Mouse (Mus musculus): Measurements from ENCODE around the gene Ppip5k2. TPM values are rescaled to one million over a fixed set of nuclear protein-coding genes. Genes with fewer than 3 reads are reported as not detected.

The Ppip5k2 gene
- polyA plus RNA-seq, 1 experiment, result 2.9 TPM

DNA sequence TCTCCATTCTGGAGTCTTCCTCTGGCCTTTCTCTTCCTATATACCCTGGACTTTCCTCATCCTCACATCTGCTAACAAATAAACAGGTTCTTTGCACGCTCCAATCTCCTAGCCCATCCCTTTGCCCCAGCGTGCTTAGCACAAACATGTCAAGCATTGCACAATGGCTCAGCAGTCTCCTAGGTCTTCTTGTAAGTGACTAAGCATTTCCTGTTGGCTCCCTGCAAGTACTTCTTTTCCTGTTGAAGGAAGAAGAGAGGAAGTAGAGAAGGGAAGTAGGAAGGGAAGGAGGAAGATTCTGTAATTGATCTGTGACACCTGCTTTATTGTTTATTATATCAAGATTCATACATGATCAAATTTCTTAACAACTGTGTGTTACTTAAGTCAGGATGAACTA lies 97.4 kb downstream of the Ppip5k2 start:
- H3K27me3 ChIP-seq (replicated peaks), result no peaks in the 10 kb centered on the region
- TF ChIP-seq GATA1 (IDR thresholded peaks at IDR 0.05; ENCODE audit: borderline replicate concordance, low read length) (no peak), FLI1 (IDR thresholded peaks at IDR 0.05; ENCODE audit: low read length) (no peak)
- H3K4me3 ChIP-seq (replicated peaks), result no peak overlapping the region
- H3K36me3 ChIP-seq (replicated peaks; ENCODE audit: low read length), result no peaks in the 10 kb centered on the region
- H3K4me1 ChIP-seq, result peaks cover 8% of the 10 kb centered on the region
- H3K9me3 ChIP-seq, result no peaks in the 10 kb centered on the region

DNA sequence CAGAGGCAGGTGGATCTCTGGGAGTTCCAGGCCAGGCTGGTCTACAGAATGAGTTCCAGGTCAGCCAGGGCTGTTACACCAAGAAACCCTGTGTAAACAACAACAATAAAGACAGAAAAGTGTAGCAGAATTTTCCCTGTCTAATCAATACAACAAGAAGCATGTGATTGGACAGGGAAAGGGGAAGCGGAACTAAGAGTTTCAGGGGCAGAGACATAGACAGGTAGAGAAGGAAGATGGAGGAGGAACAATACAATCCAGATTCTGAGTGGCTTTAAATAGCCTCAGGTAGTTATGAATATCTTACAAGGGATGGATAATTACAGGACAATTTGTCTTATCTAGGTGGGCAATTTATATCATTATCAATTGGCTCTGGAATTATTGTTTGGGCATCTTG lies 102.9 kb downstream of the Ppip5k2 start:
- H3K4me3 ChIP-seq (replicated peaks), result no peak overlapping the region
- TF ChIP-seq GATA1 (IDR thresholded peaks at IDR 0.05; ENCODE audit: borderline replicate concordance, low read length), result no peak
- TF ChIP-seq FLI1 (IDR thresholded peaks at IDR 0.05; ENCODE audit: low read length), result no peak
- H3K27me3 ChIP-seq (replicated peaks), result peaks cover 10% of the 10 kb centered on the region

DNA sequence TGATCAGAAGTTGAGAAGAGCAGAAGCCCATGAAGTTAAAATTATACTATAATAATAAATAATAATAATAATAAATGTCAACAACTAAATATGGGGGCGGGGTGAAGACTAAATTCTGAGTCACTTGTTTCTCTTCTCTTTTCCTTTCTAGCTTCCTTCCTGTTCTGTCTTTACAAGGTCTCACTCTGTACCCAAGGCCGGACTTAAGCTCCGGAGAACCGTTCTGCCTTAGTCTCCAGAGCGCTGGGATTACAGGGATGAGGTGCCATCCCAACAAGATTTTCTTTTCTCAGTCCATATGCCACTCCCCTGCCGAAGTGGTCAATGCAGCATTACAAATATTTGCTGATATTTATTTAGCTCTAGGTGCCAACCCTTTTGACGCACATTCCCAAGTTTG lies 107.9 kb downstream of the Ppip5k2 start:
- H3K4me3 ChIP-seq (replicated peaks), result peak overlapping the region; percentile 97
- peaks cover 37% of the 10 kb centered on the region for H3K27me3 ChIP-seq (replicated peaks)
- H3K36me3 ChIP-seq (replicated peaks; ENCODE audit: low read length), result no peaks in the 10 kb centered on the region
- H3K9me3 ChIP-seq, result no peaks in the 10 kb centered on the region
- H3K4me1 ChIP-seq, result peaks cover 30% of the 10 kb centered on the region
- TF ChIP-seq FLI1 (IDR thresholded peaks at IDR 0.05; ENCODE audit: low read length), result no peak
- TF ChIP-seq GATA1 (IDR thresholded peaks at IDR 0.05; ENCODE audit: borderline replicate concordance, low read length), result no peak

More for the DNA sequence above, 102.9 kb downstream of the Ppip5k2 start:
- H3K36me3 ChIP-seq (replicated peaks; ENCODE audit: low read length), result no peaks in the 10 kb centered on the region
- no peaks in the 10 kb centered on the region for H3K9me3 ChIP-seq
- H3K4me1 ChIP-seq, result peaks cover 15% of the 10 kb centered on the region

DNA sequence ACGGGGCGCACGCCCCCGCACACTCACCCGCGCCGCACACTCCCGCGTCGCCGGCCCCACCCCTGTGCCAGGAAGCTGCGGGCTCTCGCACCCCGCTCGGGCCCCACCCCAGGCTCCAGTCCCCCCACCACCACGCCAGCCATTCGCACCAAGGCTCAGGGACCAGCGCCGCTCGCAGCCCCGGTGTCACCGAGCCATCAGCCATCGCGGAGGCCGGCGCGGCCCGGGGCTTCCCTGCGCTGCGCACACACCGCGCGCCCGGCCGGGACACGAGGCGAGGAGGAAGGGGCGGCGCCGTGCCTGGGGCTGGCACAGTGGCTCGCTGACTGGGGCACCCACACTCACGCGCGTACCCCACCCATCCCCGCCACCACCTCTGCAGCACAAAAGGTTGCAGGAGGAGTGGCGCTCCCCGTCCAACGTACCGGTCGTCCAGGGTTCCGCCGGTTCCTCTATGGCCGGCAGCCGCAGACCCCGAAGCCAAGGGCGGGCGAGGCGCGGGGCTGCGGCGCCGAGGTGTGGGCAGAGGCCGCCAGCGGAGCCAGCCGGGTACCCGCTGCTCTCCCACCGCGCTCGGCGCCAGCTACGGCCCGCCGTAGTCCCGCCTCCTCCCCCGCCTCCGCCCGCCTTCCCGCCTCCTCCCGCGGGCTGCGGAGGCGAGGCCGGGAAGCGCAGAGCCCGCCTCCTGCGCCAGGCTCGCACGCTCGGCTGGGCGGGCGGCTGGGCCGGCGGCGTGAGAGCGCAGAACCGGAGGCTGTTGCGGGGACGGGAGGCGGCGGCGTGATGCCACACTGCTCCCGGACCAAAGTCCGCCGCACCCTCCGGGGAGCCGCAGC lies 108.6 kb downstream of the Ppip5k2 start, which contains the start of gene D1Ertd622e:
Gene D1Ertd622e, minus strand, starts transcription at position 669 of the 836 bp plus-strand sequence.
- TF ChIP-seq GATA1 (IDR thresholded peaks at IDR 0.05; ENCODE audit: borderline replicate concordance, low read length), result no peak
- TF ChIP-seq FLI1 (IDR thresholded peaks at IDR 0.05; ENCODE audit: low read length), result no peak
- no peaks in the 10 kb centered on the region for H3K9me3 ChIP-seq
- H3K27me3 ChIP-seq (replicated peaks), result peaks cover 37% of the 10 kb centered on the region
- H3K4me1 ChIP-seq, result peaks cover 30% of the 10 kb centered on the region
- peak within 1 kb of the TSS; percentile 97 for H3K4me3 ChIP-seq (replicated peaks)
- H3K36me3 ChIP-seq (replicated peaks; ENCODE audit: low read length), result no peaks in the 10 kb centered on the region

DNA sequence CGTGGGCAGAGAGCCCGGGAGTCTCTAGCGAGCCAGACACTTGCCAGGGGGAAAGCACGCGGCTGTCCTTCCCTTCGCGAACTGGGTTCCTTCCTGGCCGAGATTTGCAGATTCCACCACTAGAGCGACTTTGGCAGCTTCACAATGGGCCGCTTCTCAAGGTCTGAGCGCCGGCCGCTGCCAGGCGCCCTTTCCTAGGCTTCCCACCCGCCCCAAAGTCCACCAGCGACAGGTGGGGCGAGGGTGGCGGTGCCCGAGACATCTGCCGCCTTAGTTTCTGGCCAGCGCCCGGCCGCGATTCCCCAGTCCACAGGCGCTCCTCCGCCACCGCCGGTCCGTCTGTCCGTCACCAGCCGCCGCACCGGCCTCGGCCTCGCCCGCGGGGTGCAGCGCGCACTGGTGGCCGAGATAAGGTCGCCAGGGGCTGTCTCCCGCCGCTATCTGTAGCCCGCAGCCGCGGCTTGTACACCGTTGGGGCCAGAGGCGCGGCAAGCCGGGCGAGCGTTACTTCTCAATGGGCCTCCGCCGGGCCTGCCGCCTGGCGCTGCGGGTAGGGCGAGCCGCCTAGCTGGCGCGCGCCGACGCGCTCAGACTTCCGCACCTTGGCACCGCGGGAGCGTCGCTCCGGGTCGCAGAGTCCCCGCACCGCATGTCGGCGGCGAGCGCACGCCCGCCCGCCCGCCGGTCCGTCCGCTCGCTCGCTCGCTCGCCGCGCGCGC lies 109.4 kb downstream of the Ppip5k2 start:
- Histone ChIP-seq H3K4me3 (replicated peaks) (peak overlapping the region; percentile 97), H3K36me3 (replicated peaks; ENCODE audit: low read length) (no peaks in the 10 kb centered on the region), H3K4me1 (peaks cover 30% of the 10 kb centered on the region), H3K27me3 (replicated peaks) (peaks cover 37% of the 10 kb centered on the region), H3K9me3 (no peaks in the 10 kb centered on the region)
- no peak for TF ChIP-seq GATA1 (IDR thresholded peaks at IDR 0.05; ENCODE audit: borderline replicate concordance, low read length)
- TF ChIP-seq FLI1 (IDR thresholded peaks at IDR 0.05; ENCODE audit: low read length), result no peak

DNA sequence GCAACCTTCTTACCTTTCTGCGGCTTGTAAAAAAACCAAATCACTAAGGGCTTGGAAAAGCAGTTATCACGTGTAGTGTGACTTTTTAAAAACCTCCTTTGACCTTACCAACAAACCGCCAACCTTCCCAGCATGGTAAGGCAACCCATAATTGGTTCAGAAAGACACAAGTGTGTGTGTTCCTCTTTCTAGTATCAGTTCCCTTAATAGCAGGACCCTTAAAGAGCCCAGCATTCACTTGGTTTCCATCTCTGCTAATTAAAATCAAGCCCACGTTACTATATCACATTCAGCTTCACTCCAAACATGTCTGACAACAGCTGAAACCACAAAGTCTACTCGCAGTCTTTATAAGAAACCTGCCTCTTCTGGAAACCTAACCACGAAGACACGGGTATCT lies 110.8 kb downstream of the Ppip5k2 start:
- Histone ChIP-seq H3K4me3 (replicated peaks) (peak overlapping the region; percentile 18), H3K4me1 (peaks cover 34% of the 10 kb centered on the region), H3K9me3 (no peaks in the 10 kb centered on the region), H3K27me3 (replicated peaks) (peaks cover 35% of the 10 kb centered on the region), H3K36me3 (replicated peaks; ENCODE audit: low read length) (no peaks in the 10 kb centered on the region)
- TF ChIP-seq FLI1 (IDR thresholded peaks at IDR 0.05; ENCODE audit: low read length) (no peak), GATA1 (IDR thresholded peaks at IDR 0.05; ENCODE audit: borderline replicate concordance, low read length) (no peak)

DNA sequence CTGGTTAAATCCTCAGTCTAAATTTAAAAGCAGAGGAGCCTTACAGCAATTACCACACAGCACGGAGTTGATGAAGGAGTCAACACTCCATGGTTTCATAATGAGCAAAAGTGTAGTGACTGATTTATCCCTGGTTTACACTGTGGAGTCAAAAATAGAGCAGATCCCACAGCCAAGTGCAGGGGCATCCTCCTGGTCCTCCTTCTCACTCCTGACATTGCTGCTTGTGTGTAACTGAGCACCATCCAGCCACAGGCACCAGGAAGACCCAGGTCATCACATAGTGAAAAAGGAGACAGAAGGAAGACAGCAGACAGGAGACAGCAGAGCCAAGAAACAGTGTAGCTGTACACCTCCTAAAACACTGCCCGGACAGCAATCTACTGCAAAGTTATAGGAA lies 112.4 kb downstream of the Ppip5k2 start:
- Histone ChIP-seq H3K9me3 (no peaks in the 10 kb centered on the region), H3K4me3 (replicated peaks) (no peak overlapping the region), H3K27me3 (replicated peaks) (peaks cover 32% of the 10 kb centered on the region), H3K36me3 (replicated peaks; ENCODE audit: low read length) (no peaks in the 10 kb centered on the region), H3K4me1 (peaks cover 32% of the 10 kb centered on the region)
- TF ChIP-seq FLI1 (IDR thresholded peaks at IDR 0.05; ENCODE audit: low read length), result no peak

DNA sequence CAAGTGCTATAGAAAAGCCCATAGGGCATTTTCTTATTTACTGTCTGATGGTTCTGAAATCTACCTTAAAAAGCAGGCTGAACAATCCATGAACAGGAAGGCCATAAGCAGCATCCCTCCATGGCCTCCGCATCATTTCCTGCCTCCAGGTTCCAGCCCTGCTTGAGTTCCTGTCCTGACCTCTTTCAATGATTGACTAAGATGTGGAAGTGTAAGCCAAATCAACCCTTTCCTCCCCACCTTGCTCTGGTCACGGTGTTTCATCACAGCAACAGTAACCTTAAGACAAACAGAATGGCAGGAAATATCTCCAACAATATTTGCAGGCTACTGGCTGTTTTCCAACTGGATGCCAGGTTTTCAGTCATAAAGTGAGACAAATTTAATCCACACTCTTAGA lies 113.0 kb downstream of the Ppip5k2 start:
- Histone ChIP-seq H3K4me1 (peaks cover 28% of the 10 kb centered on the region), H3K27me3 (replicated peaks) (peaks cover 26% of the 10 kb centered on the region), H3K9me3 (no peaks in the 10 kb centered on the region), H3K4me3 (replicated peaks) (no peak overlapping the region), H3K36me3 (replicated peaks; ENCODE audit: low read length) (no peaks in the 10 kb centered on the region)
- no peak for TF ChIP-seq FLI1 (IDR thresholded peaks at IDR 0.05; ENCODE audit: low read length)
- no peak for TF ChIP-seq GATA1 (IDR thresholded peaks at IDR 0.05; ENCODE audit: borderline replicate concordance, low read length)

Other genes with a start within 250 kb of the Ppip5k2 start
- gene D1Ertd622e, start 108.3 kb downstream of the Ppip5k2 start, polyA plus RNA-seq (2012; ENCODE audit: insufficient read depth, low replicate concordance), result 4.7 TPM in 1 of 2 replicates, not detected in the other
- gene Gin1, start 239 bp downstream of the Ppip5k2 start, polyA plus RNA-seq (2012; ENCODE audit: insufficient read depth, low replicate concordance), result 1.2 TPM in 1 of 2 replicates, not detected in the other

Data from megakaryocyte, embryonic 14.5 days (primary cell).